Mouse (Mus musculus): Measurements from ENCODE around the gene Lmntd1.

Lmntd1 gene

GRCm38 (mm10) chr6:145604126-145604525 lies 10.0 kb downstream of the Lmntd1 start:
- DNase-seq: no peak

- DNase-seq: peak in 1 of 2 experiments; percentile 15
Observed at GRCm38 (mm10) chr6:145598794-145599555, 15.1 kb downstream of the Lmntd1 start.

DNA sequence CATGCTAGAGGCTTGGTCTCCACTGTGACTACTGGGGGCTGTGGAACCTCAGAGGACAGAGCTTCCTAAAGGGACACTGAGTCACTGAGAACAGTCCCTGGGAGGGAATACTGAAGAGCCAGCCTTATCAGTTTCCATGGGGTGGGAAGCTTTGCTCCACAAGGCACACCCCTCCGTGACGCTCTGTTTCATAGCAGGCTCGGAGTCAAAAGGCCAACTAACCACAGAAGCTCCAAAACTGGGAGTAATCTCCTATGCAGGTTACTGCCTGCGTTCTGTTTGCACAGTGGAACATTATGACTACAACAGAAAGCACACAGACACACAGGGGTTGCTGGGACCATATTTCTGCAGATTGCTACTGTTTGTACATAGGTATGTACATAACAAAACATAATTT lies 18.2 kb downstream of the Lmntd1 start:
- no peak for DNase-seq

GRCm38 (mm10) chr6:145593991-145594390 lies 20.1 kb downstream of the Lmntd1 start:
- DNase-seq: no peak

GRCm38 (mm10) chr6:145592531-145592998 lies 21.6 kb downstream of the Lmntd1 start:
- DNase-seq: no peak

GRCm38 (mm10) chr6:145592036-145592435 lies 22.1 kb downstream of the Lmntd1 start:
- DNase-seq: no peak

DNA sequence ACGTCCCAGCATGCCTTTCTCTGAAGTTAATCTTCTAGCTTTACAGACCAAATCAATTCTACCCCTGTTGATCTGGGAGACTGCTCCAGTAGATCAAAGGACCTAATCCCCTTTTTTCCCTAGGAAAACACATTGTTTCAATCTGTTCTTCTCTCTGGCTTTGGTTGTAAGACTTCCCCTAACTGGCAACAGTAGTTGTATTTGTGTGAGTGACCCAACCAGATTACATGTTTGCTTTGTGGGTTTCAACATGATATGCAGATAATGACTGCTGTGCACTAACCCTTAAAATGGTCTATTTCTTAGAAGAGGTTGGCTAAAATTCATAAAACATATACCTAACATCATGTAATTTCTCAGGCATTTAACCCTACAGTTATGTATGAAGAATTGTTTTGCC lies 22.5 kb downstream of the Lmntd1 start:
- no peak for DNase-seq

DNA sequence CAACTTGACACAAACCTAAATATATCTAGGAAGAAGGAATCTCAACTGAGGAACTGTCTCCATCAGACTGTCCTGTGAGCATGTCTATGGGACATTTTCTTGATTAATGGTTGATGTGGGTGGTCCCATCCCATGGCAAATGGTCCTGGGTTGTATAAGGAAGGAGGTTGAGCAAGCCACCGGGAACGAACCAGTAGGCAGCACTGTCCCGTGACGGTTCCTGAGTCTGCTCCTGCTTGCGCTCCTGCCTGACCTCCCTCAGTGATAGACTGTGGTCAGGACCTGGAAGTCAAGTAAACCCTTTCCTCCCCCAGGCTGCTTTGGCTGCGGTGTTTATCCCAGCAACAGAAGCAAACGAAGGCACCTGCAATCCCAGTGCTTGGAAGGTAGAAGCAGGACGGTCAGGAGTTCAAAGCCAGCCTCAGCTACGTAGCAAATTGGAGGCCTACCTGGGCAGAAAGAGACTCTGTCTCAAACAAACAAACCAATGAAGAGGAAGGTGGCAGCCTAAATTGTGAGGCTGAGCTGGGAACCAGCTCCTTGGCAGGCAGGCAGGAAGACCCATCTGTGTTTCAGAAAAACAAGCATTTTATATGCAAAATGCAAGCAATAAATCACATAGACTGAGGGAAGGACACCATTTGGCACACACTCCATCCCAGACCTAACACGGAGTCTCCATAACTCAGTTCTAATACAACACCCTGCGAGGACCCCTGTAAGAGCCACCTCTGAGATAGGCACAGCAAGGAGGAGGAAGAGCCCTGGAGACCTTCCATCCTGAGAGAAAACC lies 23.4 kb downstream of the Lmntd1 start:
- DNase-seq: no peak

DNA sequence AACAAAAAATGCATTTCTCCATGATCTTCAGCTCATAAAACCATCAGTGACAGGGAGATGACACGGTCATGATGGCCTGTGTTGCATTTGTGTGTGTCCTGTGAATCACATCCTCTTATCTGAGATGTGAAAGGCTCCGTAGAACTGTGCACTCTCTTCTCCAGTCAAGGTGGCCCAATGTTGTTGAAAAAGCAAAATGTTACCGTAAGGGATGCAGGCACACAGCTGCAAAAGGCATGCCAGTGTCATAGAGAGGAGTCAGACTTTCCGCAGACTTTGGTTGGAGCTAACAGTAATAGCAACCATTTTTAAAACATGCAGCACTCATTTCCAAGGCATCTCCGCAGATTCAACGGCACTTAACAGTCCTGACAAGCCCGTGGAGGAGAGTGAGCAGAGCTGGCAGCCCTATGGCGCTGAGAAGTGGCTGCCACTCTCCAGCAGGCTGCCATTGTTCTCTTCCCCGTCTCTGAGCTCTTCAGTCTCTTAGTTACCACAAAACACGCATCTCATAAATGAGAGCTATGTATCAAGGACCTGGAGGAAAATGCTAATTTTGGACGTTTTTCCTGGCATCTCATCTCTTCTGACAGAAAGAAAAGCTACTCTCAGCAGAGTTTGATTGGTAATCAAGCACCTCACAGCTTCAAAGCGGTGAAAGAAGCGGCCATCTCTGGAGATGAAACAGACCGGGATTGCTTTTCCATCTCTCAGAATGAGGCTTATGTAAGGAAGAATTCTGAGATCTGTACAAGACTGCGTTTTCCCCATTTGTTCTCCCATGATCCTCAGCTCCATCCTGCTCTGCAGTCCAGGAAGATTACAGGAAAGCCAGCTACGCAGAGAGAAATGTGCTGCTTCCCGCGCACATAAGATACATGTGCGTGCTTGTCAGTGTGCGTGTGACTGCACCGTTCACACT lies 28.8 kb downstream of the Lmntd1 start:
- DNase-seq: no peak

GRCm38 (mm10) chr6:145581366-145582170 lies 32.6 kb downstream of the Lmntd1 start:
- DNase-seq: no peak

DNA sequence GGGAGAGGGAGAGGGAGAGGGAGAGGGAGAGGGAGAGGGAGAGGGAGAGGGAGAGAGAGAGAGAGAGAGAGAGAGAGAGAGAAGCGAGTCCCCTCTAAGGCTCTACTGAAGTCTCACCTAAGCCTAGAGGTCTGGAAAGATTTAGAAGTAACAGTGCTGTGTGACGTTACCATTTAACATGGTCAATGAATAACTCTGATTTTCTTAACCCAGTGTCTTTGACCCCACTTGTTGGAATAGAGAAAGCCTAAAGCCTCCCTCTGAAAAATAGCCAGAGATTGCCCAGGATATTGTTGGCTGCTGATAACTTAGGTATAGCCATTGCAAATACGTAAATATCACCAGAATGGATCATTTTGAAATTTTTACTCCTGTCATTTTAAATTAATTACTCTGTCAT lies 34.4 kb downstream of the Lmntd1 start:
- no peak for DNase-seq

GRCm38 (mm10) chr6:145578457-145579185 lies 35.5 kb downstream of the Lmntd1 start:
- DNase-seq: no peak

- DNase-seq: no peak
Observed at GRCm38 (mm10) chr6:145576762-145577161, 37.4 kb downstream of the Lmntd1 start.

- DNase-seq: no peak
Observed at GRCm38 (mm10) chr6:145573250-145574013, 40.7 kb downstream of the Lmntd1 start.

DNA sequence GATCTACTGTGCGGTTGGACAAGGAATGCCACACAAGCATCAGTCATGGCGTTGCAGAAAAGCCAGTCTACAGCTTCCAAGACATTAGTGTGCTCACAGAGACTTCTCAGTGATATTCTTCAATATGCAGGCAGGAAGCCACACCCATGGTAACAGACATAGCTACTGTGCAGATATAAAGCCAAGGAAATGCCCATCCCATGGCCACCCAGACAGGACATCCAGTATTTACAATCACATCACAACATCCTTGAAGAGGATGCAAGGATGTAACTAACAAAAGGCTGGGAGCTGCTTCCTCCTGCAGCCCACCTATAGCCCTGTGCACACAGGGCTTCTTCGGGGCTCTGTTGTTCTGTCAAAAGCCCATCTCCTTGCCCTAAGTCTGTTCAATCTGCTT lies 45.4 kb downstream of the Lmntd1 start:
- DNase-seq: no peak

DNA sequence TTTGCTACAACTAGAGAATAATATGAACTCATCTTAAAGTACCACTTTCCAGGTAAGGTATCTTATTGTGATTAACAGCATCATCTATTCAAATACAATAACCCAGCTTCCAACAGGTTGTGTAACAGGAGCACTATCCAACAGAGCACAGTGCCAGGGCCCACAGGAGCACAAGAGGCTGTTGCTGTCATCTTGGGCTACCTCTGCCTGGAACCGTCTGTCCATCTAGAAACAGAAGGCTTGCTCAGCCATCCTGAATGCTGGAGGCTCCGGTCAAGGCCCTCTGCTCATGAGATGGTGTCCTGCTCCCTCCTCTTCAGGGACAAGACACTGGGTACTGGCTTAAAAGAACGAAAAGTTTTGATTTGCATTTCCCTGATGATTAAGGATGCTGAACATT lies 46.3 kb downstream of the Lmntd1 start:
- no peak for DNase-seq

GRCm38 (mm10) chr6:145567296-145567695 lies 46.8 kb downstream of the Lmntd1 start:
- DNase-seq: no peak

DNA sequence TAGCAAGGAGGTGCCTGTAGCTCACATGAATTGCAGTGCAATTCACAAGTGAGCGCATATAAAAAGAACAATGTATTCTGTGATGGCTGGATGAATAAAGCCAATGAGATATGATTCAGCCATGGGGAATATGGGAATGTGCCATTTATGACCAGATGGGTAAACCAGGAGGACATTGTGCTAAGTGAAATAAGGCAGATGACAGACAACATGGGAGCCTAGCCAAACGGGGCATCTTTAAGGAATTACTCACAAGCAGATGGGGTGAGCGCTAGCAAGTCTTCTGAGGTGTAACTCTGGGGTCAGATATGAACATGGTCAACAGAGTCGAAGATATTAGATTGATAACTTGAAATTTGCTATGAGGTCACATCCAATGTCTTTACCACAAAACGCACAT lies 48.5 kb downstream of the Lmntd1 start:
- no peak for DNase-seq

DNA sequence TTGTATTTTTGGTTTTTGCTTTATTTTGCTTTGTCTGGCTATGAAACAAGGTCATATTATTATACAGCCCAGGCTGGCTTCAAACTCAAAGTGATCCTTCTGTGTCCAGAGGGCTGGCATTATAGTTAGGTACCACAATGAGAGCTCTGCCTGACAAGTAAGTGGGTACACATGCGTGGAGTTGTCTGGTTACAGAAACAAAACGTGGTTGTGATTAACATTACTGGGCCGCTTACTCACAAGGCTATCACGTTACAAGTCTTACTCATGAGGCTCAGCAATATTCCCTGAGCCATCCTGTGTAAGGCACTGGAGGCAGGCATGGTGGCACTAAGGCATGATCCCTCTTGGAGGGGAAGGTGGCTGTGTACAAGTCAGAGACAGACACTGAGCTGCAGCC lies 49.4 kb downstream of the Lmntd1 start:
- no peak for DNase-seq

Data from spleen, adult 18-20 months (tissue).